Mouse (Mus musculus) bone marrow macrophage, adult 2 months (primary cell): ENCODE data around the gene Ankrd27.
"Not testable (repeated sequence)": the region's sequence is repeated elsewhere in the genome, so short reads cannot be mapped to it uniquely, and the experiment has no call there.

ENCODE experiments used
- CTCF ChIP-seq: IDR thresholded peaks from 2 replicates; pipeline ENCODE4 v1.5.1; 2012; ENCODE audit warnings: low read depth, mild to moderate bottlenecking, low read length, moderate library complexity
- POLR2A ChIP-seq: IDR thresholded peaks from 2 replicates; pipeline ENCODE4 v1.6.1; 2012; ENCODE audit warnings: mild to moderate bottlenecking, low read depth, low read length, borderline replicate concordance

DNA sequence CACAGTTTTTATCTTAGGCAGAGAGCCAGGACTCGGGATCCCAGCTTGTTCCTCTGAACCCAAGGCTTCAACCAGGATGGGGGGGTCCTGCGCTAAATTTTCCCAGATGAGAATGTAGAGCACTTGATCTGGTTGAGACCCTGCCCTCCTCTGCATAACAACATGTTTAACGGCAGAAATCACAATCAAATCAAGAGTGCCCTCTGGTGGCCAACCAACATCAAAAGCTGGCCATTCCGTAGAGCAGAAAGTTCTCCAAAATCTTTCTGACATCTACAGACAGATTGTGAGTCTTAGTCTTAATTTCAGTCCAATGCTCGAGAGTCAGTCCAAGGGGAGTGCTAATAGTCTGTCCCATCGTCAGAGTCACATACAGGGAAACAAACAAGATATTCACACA, 15.2 kb upstream of the Ankrd27 start:
- not testable (repeated sequence) for TF ChIP-seq CTCF, POLR2A
